In genomic region chr10:13500938-13501496, GRCm38 (mm10) we compare ENCODE assay signal across 1 mouse cellular context.
TF ChIP-seq lines count a peak whose summit lies in the region.

No protein-coding gene starts in this region.

TF ChIP-seq in CH12.LX, 34 proteins besides CTCF, POLR2A, EP300 and RAD21:
- TF ChIP-seq ZKSCAN1 (IDR thresholded peaks at IDR 0.05; ENCODE audit: borderline replicate concordance, low read depth, low read length), result no peak
- TF ChIP-seq JUND (conservative IDR thresholded peaks at IDR 0.05; ENCODE audit: low read depth, low read length), result no peak
- TF ChIP-seq NRF1 (IDR thresholded peaks at IDR 0.05; ENCODE audit: low read depth, low read length), result peak; percentile 94
- TF ChIP-seq USF2 (conservative IDR thresholded peaks at IDR 0.05; ENCODE audit: low read depth, low read length), result peak; percentile 87
- TF ChIP-seq HCFC1 (IDR thresholded peaks at IDR 0.05; ENCODE audit: low read depth, low read length), result peak; percentile 39
- no peak for TF ChIP-seq MAZ (IDR thresholded peaks at IDR 0.05; ENCODE audit: low read depth, low read length)
- TF ChIP-seq POLR2AphosphoS2 (IDR thresholded peaks at IDR 0.05; ENCODE audit: low read depth, low read length), result no peak
- TF ChIP-seq PAX5 (IDR thresholded peaks at IDR 0.05; ENCODE audit: low read length), result no peak
- no peak for TF ChIP-seq CHD2 (IDR thresholded peaks at IDR 0.05; ENCODE audit: low read length)
- TF ChIP-seq MYC (IDR thresholded peaks at IDR 0.05; ENCODE audit: low read depth, low read length), result no peak
- peak; percentile 28; the same call in 1 of the 2 replicates for TF ChIP-seq ETS1 (conservative IDR thresholded peaks at IDR 0.05; ENCODE audit: low read depth, low read length)
- TF ChIP-seq KAT2A (IDR thresholded peaks at IDR 0.05; ENCODE audit: insufficient replicate concordance, low read length), result no peak
- TF ChIP-seq TBP (conservative IDR thresholded peaks at IDR 0.05; ENCODE audit: low read depth, low read length), result peak; percentile 78
- peak; percentile 90 for TF ChIP-seq ELF1 (IDR thresholded peaks at IDR 0.05; ENCODE audit: low read depth, low read length)
- TF ChIP-seq TCF12 (IDR thresholded peaks at IDR 0.05; ENCODE audit: low read depth, low read length), result peak; percentile 39; the same call in 1 of the 2 replicates
- no peak for TF ChIP-seq JUN (IDR thresholded peaks at IDR 0.05; ENCODE audit: insufficient read depth, low read depth, low read length)
- TF ChIP-seq BHLHE40 (IDR thresholded peaks at IDR 0.05; ENCODE audit: low read depth, low read length), result peak; percentile 82
- TF ChIP-seq USF1 (IDR thresholded peaks at IDR 0.05; ENCODE audit: low read depth, low read length), result peak; percentile 89
- TF ChIP-seq MXI1 (IDR thresholded peaks at IDR 0.05; ENCODE audit: low read depth, low read length), result no peak; the same call in 1 of the 2 replicates
- TF ChIP-seq UBTF (IDR thresholded peaks at IDR 0.05; ENCODE audit: low read depth, low read length), result no peak
- 0 out of 2 replicates have a peak, but pooled peaks have one; percentile 45 for TF ChIP-seq IRF4 (IDR thresholded peaks at IDR 0.05; ENCODE audit: low read depth, low read length)
- no peak for TF ChIP-seq CHD1 (IDR thresholded peaks at IDR 0.05; ENCODE audit: low read depth, low read length)
- no peak for TF ChIP-seq GABPA (IDR thresholded peaks at IDR 0.05; ENCODE audit: insufficient replicate concordance, low read depth, low read length)
- peak; percentile 51 for TF ChIP-seq NELFE (IDR thresholded peaks at IDR 0.05; ENCODE audit: low read depth, low read length)
